ENCODE assay signal across 19 mouse cellular contexts in the genomic region with DNA sequence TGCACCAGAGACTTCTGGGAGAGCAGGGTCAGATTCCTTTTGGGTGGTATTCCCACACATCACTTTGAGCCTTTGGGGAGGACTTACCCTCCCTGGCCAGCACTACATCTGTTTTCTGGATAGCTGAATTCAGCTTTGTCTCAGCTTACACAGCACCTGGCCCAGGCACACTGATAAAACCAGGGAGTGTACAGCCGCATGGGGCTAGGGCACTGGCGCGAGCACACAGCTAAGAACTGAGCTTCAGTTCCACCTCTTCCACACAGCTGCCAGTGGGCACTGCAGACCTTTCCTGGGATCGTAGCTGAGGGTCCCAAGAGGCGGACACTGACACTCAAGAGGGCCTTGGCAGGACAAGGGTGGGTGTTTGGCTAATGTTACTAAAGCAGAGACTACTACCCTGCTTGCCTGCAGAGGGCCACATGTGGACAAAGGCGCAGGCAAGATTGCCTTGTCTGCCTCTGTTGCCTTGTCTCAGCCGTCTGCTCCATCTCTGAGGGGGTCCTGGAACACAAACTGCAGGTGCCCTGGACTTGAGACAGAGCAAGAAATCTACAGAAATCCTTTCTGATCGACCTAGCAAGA. TPM values are rescaled to one million over a fixed set of nuclear protein-coding genes. Genes with fewer than 3 reads are reported as not detected.
DNase-seq lines count a peak whose midpoint lies in the region; ATAC-seq and TF ChIP-seq lines count a peak whose summit lies in the region.
"Had no signal": no experiment of that assay in that cellular context is flagged by ENCODE, and none has a peak within 500 bp of the region (broad histone marks: within the 10 kb centered on the region; RNA-seq: fewer than 3 reads in every experiment).

No protein-coding gene starts in this region.

- H3ac ChIP-seq in myocyte (ENCODE audit: control insufficient read depth, insufficient read length) = no peak overlapping the region

- H3K4me1 ChIP-seq in spleen, adult 2 months (ENCODE audit: control insufficient read depth, insufficient read depth, insufficient read length) = peaks cover 7% of the 10 kb centered on the region; the same call in 1 of the 2 replicates
- H3K4me1 ChIP-seq in liver, embryonic 11.5 days (replicated peaks; ENCODE audit: control insufficient read depth, insufficient read depth, low read length) = peaks cover 13% of the 10 kb centered on the region
- H3K4me1 ChIP-seq: embryonic facial prominence, embryonic 13.5 days had no signal

- peak overlapping the region; percentile 42; the same call in 1 of the 2 replicates for H3K27ac ChIP-seq in spleen, adult 2 months (ENCODE audit: insufficient read depth, low read length)
- H3K27ac ChIP-seq in liver, embryonic 11.5 days (ENCODE audit: low read depth, low read length) = peak overlapping the region; percentile 74
- H3K27ac ChIP-seq: embryonic facial prominence, embryonic 13.5 days; forebrain, embryonic 12.5 days; hindbrain, embryonic 12.5 days; midbrain, embryonic 10.5 days had no signal

- H3K4me3 ChIP-seq in spleen, adult 2 months (ENCODE audit: extremely low read depth, insufficient read depth, insufficient read length) = no peak overlapping the region
- H3K4me3 ChIP-seq in liver, embryonic 11.5 days (ENCODE audit: low read depth, low read length) = no peak overlapping the region
- no peak overlapping the region for H3K4me3 ChIP-seq in myocyte
- H3K4me3 ChIP-seq: embryonic facial prominence, embryonic 13.5 days; forebrain, embryonic 12.5 days; hindbrain, embryonic 12.5 days; midbrain, embryonic 10.5 days had no signal

- peak overlapping the region; percentile 17; the same call in 1 of the 2 replicates for H3K9ac ChIP-seq in liver, embryonic 11.5 days (ENCODE audit: low read depth, low read length)
- H3K9ac ChIP-seq: embryonic facial prominence, embryonic 13.5 days; forebrain, embryonic 12.5 days; hindbrain, embryonic 12.5 days had no signal

- H3K27me3 ChIP-seq in spleen, adult 2 months (ENCODE audit: control insufficient read depth, insufficient read depth, low read length) = no peaks in the 10 kb centered on the region
- no peaks in the 10 kb centered on the region for H3K27me3 ChIP-seq in liver, embryonic 11.5 days (replicated peaks; ENCODE audit: control insufficient read depth, insufficient read depth, low read length)
- no peaks in the 10 kb centered on the region for H3K27me3 ChIP-seq in myocyte (ENCODE audit: control insufficient read depth, insufficient read depth, insufficient read length)
- H3K27me3 ChIP-seq: embryonic facial prominence, embryonic 13.5 days; forebrain, embryonic 12.5 days; hindbrain, embryonic 12.5 days had no signal

- peaks cover 9% of the 10 kb centered on the region for H3K36me3 ChIP-seq in spleen, adult 2 months (ENCODE audit: control insufficient read depth, insufficient read depth, low read length)
- peaks cover 23% of the 10 kb centered on the region; the same call in 1 of the 2 replicates for H3K36me3 ChIP-seq in liver, embryonic 11.5 days (ENCODE audit: control insufficient read depth, insufficient read depth, low read length)
- peaks cover 8% of the 10 kb centered on the region for H3K36me3 ChIP-seq in myocyte (ENCODE audit: control insufficient read depth, insufficient read depth)

- ATAC-seq in liver, embryonic 11.5 days (replicated peaks; ENCODE audit: low FRiP score) = peak; percentile 81

- TF ChIP-seq CTCF in spleen, adult 2 months (IDR thresholded peaks at IDR 0.05; ENCODE audit: extremely low read depth, insufficient read depth, insufficient read length, insufficient replicate concordance) = no peak

- WGBS in spleen, adult 2 months = 82% methylated on average over 8 of the region's 8 CpGs
- WGBS in liver, embryonic 11.5 days = 72% methylated on average over 8 of the region's 8 CpGs

- no peaks in the 10 kb centered on the region for H3K79me2 ChIP-seq in myocyte (ENCODE audit: control insufficient read depth, insufficient read depth)

- no peak for TF ChIP-seq POLR2A in spleen, adult 2 months (IDR thresholded peaks at IDR 0.05; ENCODE audit: low read depth, low read length)
- no peak for TF ChIP-seq POLR2A in myocyte (IDR thresholded peaks at IDR 0.05; ENCODE audit: insufficient read length, low read depth)

- DNase-seq in adrenal gland, adult 2 months = peak; percentile 6
- DNase-seq in adrenal gland, postnatal 10 days = no peak
- DNase-seq in spleen, adult 2 months (ENCODE audit: low read depth in 1 of 2, low spot score in 2 of 2) = no peak
- no peak for DNase-seq in spleen, adult 18-20 months
- no peak for DNase-seq in liver, embryonic 11.5 days (ENCODE audit: low spot score)
- DNase-seq in thymus, postnatal 0 days (ENCODE audit: low spot score) = no peak
- no peak for DNase-seq in left cerebral cortex, adult 8-10 months (ENCODE audit: low spot score in 2 of 2)
- DNase-seq: cerebellum, adult 18-20 months; heart, adult 18-20 months; kidney, postnatal 4 days; layer of hippocampus, postnatal 36 days; lung, postnatal 10 days; right cerebral cortex, adult 18-20 months; thymus, postnatal 36 days had no signal

- H3K4me2 ChIP-seq in liver, embryonic 11.5 days = peak overlapping the region; percentile 8
- no peak overlapping the region for H3K4me2 ChIP-seq in myocyte (ENCODE audit: low read depth)
- H3K4me2 ChIP-seq: embryonic facial prominence, embryonic 13.5 days; forebrain, embryonic 12.5 days; hindbrain, embryonic 12.5 days had no signal

- H3K9me3 ChIP-seq in liver, embryonic 11.5 days (ENCODE audit: control insufficient read depth, low read length) = no peaks in the 10 kb centered on the region
- H3K9me3 ChIP-seq: embryonic facial prominence, embryonic 13.5 days; forebrain, embryonic 12.5 days; hindbrain, embryonic 12.5 days; midbrain, embryonic 10.5 days had no signal

TF ChIP-seq in myocyte, 11 proteins besides CTCF, POLR2A, EP300 and RAD21:
- TF ChIP-seq REST (IDR thresholded peaks at IDR 0.05; ENCODE audit: insufficient read depth, insufficient read length) (no peak), MAX (IDR thresholded peaks at IDR 0.05; ENCODE audit: low read depth) (no peak), MYOG (IDR thresholded peaks at IDR 0.05; ENCODE audit: control insufficient read depth in 1 of 3, insufficient read depth in 1 of 3, insufficient read length in 2 of 3, low read depth in 2 of 3) (peak in 2 of 3 experiments; percentile 33 to 48), MYOD1 (IDR thresholded peaks at IDR 0.05; ENCODE audit: control insufficient read depth in 1 of 3, insufficient read length in 2 of 3, low read depth in 2 of 3) (peak in 2 of 3 experiments; percentile 2 to 46)

RNA-seq across cellular contexts. Expression of gene Cabin1, which starts 57.4 kb away (rescaled TPM):
- total RNA-seq in adrenal gland, adult 2 months (2021) = 10 to 100 TPM; 24.2 to 31.9 TPM
- polyA plus RNA-seq in adrenal gland, adult 2 months (2012; rRNA removed) = 38.4 and 42.6 TPM in 2 replicates
- 10 to 100 TPM; 27.1 to 39.2 TPM for total RNA-seq in adrenal gland, postnatal 10 days (2021)
- 59.3 and 65.7 TPM in 2 replicates for polyA plus RNA-seq in spleen, adult 2 months (2012; rRNA removed)
- polyA plus RNA-seq in liver, embryonic 11.5 days (2014; fragmentation: Nextera tagmentation; extraction: Ambion mirVana) = 30.3 and 33.3 TPM in 2 replicates
- polyA plus RNA-seq in myocyte (2012; fragmentation: generic; extraction: Trizol) = 24.0 TPM
- 21.3 and 26.1 TPM in 2 replicates for polyA plus RNA-seq in thymus, postnatal 0 days (2015; fragmentation: Nextera tagmentation; extraction: Ambion mirVana)
- total RNA-seq in left cerebral cortex, adult 8-10 months (2022) = 10 to 100 TPM; 61.3 to 73.2 (median 69.6) TPM
